Mouse (Mus musculus) cerebellum, adult 11 months (tissue): ENCODE measurements at regions not wholly inside any gene's neighbourhood (a gene's known extent, or its start where the extent isn't known, plus 50 kb on each side); places are given as distances from the start of the nearest gene placed in this dataset.

Experiments used
- DNase-seq: peaks from one replicate; pipeline ENCODE4 v3.0.0; 2022

GRCm38 (mm10) chr15:51264599-51265163 is 2620.0 kb upstream of the Gm7489 start:
- DNase-seq, result no peak

GRCm38 (mm10) chr15:51265971-51266370 is 2618.7 kb upstream of the Gm7489 start:
- DNase-seq, result no peak

DNA sequence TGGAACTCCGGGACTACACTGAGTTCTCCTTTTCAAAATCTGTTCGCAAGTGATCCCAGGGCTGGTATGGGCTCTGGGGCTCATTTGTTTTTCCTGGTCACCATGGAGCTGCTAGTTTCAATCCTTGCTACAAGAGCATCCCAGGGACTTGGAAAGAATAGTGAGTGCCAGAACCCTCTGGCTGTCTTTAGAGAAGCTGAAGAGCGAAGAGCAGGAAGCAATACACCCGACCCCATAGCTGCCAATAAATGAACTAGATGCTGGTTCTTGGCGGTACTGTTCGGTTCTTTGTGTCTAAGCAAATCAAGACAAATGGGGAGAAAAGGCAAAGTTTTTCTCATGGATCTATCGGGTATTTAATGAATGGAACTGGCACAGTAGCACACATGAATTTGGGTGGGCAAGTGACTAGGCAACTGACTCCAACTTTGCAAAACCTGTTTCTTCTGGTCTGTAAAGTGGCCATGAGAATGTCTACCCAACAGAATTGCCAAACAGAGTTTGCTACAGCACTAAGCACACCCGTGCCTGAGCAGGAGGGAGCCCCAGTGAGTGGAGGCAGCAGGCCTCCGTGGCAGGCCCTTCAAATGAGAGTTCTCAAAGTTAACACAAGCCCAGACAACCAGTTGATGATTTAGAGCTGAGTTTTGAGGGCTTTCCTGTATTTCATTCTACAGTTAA is 2612.9 kb upstream of the Gm7489 start:
- no peak for DNase-seq

- no peak for DNase-seq
Measured at GRCm38 (mm10) chr15:51285334-51285733, 2599.4 kb upstream of the Gm7489 start.

GRCm38 (mm10) chr15:51286352-51286751 is 2598.4 kb upstream of the Gm7489 start:
- DNase-seq, result no peak

- no peak for DNase-seq
Measured at GRCm38 (mm10) chr15:51288911-51289432, 2595.7 kb upstream of the Gm7489 start.

DNA sequence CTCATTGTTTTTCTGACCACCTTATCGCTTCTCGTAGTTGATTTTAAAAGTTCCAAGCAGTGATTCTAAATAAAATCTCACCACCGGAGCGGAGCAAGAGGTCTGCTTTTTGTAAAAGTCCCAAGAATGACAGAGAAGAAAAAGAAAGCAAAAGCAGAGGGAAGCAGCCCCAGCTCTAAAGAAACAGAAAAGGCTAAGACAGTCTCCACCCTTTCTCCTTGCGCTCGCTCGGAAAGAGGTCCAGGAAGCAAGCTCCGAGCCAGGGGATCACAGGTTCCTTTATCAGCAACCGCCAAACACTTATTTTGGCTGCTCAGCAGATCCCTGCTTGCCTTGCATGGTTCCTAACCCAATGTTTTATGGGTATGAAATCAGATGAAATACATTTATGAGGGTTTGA is 2594.8 kb upstream of the Gm7489 start:
- no peak for DNase-seq

- no peak for DNase-seq
Measured at GRCm38 (mm10) chr15:51291183-51291582, 2593.5 kb upstream of the Gm7489 start.

- DNase-seq, result no peak
Measured at GRCm38 (mm10) chr15:51296841-51297240, 2587.9 kb upstream of the Gm7489 start.

- DNase-seq, result no peak
Measured at GRCm38 (mm10) chr15:51318072-51318471, 2566.6 kb upstream of the Gm7489 start.

- no peak for DNase-seq
Measured at GRCm38 (mm10) chr15:51318760-51319159, 2565.9 kb upstream of the Gm7489 start.

- no peak for DNase-seq
Measured at GRCm38 (mm10) chr15:51320366-51320894, 2564.3 kb upstream of the Gm7489 start.

GRCm38 (mm10) chr15:51323284-51323683 is 2561.4 kb upstream of the Gm7489 start:
- DNase-seq, result no peak

DNA sequence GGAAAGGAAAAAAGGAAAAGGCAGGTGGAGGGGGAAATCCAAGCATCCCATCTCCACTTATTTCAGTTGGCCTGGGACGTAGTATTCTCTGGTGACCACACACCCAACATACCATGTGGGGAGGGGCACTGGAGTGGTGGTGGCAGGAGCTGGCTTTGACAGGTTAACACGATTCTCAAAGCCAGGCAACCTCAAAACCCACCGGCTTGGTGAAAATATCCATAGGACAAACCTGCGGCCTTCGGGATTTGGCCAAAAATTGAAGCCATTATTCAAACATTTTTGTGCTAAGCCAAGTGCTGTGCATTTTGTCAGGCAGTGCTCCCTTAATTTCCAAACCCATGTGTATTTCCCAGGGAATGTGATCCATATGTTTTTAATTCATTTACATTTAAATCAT is 2560.5 kb upstream of the Gm7489 start:
- no peak for DNase-seq

DNA sequence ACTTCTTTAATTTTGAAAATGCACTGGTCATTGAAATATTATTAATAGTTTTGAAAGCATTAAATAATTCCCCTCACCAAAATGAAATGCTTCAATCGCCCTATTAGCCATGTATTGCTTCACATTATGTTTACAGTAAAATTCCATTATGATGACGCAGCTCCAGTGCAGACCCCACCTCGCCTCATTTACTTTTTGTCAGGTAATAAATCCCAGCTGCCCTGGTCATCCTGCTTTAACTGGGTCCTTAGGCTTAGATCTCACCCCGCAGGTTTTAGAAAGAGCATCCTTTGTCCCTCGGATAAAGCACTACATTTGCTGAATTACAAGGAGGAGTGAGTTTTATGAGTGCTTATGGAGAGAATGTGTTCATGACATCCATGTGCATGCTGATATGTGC is 2557.0 kb upstream of the Gm7489 start:
- DNase-seq, result no peak

- DNase-seq, result no peak
Measured at GRCm38 (mm10) chr15:51336441-51336840, 2548.3 kb upstream of the Gm7489 start.

DNA sequence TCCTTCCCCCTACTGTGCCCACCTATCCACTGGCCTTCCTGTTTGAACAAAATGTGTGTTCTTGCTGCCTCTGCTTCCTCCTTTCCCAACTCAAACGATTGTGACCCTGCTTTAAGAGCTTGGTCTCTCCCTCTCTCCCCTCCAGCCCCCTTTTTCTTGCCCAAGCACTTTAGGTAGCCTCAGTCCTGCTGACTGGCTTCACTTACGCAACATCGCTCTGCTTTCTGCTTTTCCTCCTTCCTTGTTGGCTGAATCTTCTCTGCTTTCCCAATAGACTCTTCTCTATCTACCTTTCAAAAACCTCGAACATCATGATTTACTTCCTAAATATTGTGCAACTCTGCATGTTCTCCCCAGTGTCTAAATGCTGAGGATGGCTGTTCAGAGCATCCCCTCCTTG is 2538.4 kb upstream of the Gm7489 start:
- no peak for DNase-seq

DNA sequence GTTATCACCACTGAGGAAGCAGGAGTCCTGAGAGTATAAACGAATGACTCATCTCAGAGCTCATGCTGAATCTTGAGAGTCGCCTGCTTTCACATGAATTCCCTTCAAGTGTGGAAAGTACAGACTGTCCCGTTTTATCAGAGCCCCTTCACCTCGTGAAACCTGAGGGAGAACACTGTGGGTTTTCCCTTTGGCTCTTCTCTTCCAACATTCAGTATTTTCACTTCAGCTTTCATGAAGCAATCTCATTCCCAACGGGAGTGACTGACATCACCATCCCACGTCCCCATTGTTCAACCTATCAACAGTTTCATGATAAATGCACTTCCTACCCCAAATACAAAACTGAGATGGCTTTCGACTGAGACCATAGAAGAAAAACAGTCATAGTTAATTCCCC is 2521.3 kb upstream of the Gm7489 start:
- DNase-seq, result no peak

DNA sequence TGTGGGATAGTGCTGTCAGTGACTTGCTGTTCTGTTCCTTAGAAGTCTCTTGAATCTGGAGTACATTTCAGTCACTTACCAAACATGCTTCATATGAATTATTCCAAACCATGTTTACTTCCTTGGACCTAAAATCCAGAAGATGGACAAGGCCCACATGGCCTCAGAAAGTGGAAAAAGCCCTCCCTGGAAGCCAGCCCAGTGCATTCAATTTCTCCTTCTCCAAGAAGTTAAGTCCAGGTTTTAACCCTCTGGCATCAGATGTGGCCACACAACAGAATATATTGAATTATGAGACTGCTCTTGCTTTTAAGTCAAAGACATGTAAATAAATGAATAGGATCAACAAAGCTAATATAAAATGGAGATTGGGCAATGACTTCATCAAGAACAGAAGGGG is 2513.5 kb upstream of the Gm7489 start:
- no peak for DNase-seq

DNA sequence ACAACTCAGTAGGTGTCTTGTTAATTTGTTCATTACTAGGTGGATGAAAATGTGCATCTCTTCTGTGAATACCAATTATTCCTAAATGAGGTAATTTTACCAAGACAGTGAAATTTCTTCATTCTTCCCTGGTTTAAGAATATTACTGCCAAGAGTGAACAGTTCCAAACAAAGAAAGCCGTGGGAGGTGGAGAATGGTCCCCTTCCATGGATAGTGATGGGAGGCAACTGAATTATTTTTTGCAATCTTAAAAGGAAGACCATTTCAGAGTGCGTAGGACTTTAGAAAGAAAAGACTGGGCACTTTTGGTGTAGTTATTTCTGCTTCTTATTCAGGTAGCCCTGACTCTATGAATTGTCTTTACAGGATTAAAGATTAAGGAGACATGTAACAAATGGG is 2494.3 kb upstream of the Gm7489 start:
- DNase-seq, result no peak

- no peak for DNase-seq
Measured at GRCm38 (mm10) chr15:51391352-51391751, 2493.4 kb upstream of the Gm7489 start.

- DNase-seq, result no peak
Measured at GRCm38 (mm10) chr15:51392449-51393405, 2492.0 kb upstream of the Gm7489 start.

DNA sequence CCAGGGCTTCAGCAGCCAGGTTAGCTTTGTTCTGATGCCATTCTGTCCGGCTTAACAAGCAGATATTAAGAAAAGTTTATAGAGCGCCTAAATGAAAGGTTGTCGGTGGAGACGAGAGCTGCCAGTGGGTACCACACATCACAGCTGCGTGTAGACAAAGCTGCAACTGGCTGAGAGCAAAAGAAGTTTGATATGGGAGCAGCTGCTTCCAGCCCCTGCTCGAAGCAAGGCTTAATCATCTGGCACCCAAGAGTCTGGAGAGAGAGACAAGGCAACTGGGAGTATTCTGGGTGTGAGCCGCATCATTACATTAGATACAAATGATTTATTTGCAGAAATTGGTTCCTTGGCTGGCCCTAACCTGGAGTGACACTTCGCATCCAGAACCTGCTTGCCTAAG is 2488.7 kb upstream of the Gm7489 start:
- no peak for DNase-seq
